Mouse (Mus musculus) embryonic facial prominence, embryonic 11.5 days (tissue): ENCODE measurements at regions not wholly inside any gene's neighbourhood (a gene's known extent, or its start where the extent isn't known, plus 50 kb on each side); places are given as distances from the start of the nearest gene placed in this dataset.

Source experiments
- ATAC-seq: fragments of 200-750 bp; cut with Nextera tagmentation; replicated peaks from 2 replicates; pipeline ENCODE4 v1.8.0; 2017; ENCODE audit warnings: low read depth; ENCODE audit not compliant: insufficient number of reproducible peaks, low FRiP score, low TSS enrichment
- DNase-seq: peaks from one replicate; pipeline ENCODE4 v3.0.0-alpha.2; 2015; ENCODE audit warnings: low spot score
- H3K27ac ChIP-seq: fragments of 300-500 bp; sonication (generic); replicated peaks from 2 replicates; pipeline ENCODE4 v1.5.1; 2014; ENCODE audit warnings: mild to moderate bottlenecking, low read depth, low read length, control low read depth
- H3K27me3 ChIP-seq: fragments of 300-500 bp; sonication (generic); 2 replicates; pipeline ENCODE4 v1.6.1; 2014; ENCODE audit warnings: mild to moderate bottlenecking, low read length, moderate library complexity, mixed read lengths; ENCODE audit not compliant: control insufficient read depth, insufficient read depth
- H3K36me3 ChIP-seq: fragments of 300-500 bp; sonication (generic); replicated peaks from 2 replicates; pipeline ENCODE4 v1.6.1; 2014; ENCODE audit warnings: low read depth, mild to moderate bottlenecking, low read length, moderate library complexity, mixed read lengths; ENCODE audit not compliant: control insufficient read depth, insufficient read depth
- H3K4me1 ChIP-seq: fragments of 300-500 bp; sonication (generic); 2 replicates; pipeline ENCODE4 v1.6.1; 2014; ENCODE audit warnings: low read length, mixed read lengths; ENCODE audit not compliant: control insufficient read depth, insufficient read depth
- H3K4me2 ChIP-seq: fragments of 300-500 bp; sonication (generic); 2 replicates; pipeline ENCODE4 v1.6.1; 2014; ENCODE audit warnings: low read depth, mild to moderate bottlenecking, control low read depth, low read length, moderate library complexity
- H3K4me3 ChIP-seq: fragments of 300-500 bp; sonication (generic); 2 replicates; pipeline ENCODE4 v1.5.1; 2014; ENCODE audit warnings: low read depth, low read length, control low read depth
- H3K9ac ChIP-seq: fragments of 300-500 bp; sonication (generic); replicated peaks from 2 replicates; pipeline ENCODE4 v1.6.1; 2014; ENCODE audit warnings: mild to moderate bottlenecking, control low read depth, low read length
- H3K9me3 ChIP-seq: fragments of 300-500 bp; sonication (generic); replicated peaks from 2 replicates; pipeline ENCODE4 v1.6.1; 2016; ENCODE audit warnings: mild to moderate bottlenecking, low read length, inconsistent platforms, mixed read lengths; ENCODE audit not compliant: control insufficient read depth
- WGBS: fragments of 180-500 bp; shearing (Covaris S2); extraction: QIAGEN DNeasy Blood & Tissue Kit; methylation state at CpG from one replicate; pipeline ENCODE4 v1.1.7; 2014; 5-methylcytosine and 5-hydroxymethylcytosine counted together

- Histone ChIP-seq H3K4me1 (no peaks in the 10 kb centered on the region), H3K27ac (no peak overlapping the region), H3K9me3 (no peaks in the 10 kb centered on the region), H3K36me3 (no peaks in the 10 kb centered on the region), H3K4me3 (no peak overlapping the region), H3K27me3 (no peaks in the 10 kb centered on the region), H3K9ac (no peak overlapping the region), H3K4me2 (no peak overlapping the region)
- ATAC-seq, result no peak
- DNase-seq, result no peak
Observed at GRCm38 (mm10) chr6:14129394-14129793, 258.1 kb upstream of the 2610001J05Rik start.

- Histone ChIP-seq H3K9me3 (no peaks in the 10 kb centered on the region), H3K27ac (no peak overlapping the region), H3K36me3 (no peaks in the 10 kb centered on the region), H3K27me3 (no peaks in the 10 kb centered on the region), H3K4me2 (no peak overlapping the region), H3K4me3 (no peak overlapping the region), H3K4me1 (no peaks in the 10 kb centered on the region), H3K9ac (no peak overlapping the region)
- ATAC-seq (no peak), DNase-seq (no peak)
- 83% methylated on average over 3 of the region's 3 CpGs for WGBS
Observed at GRCm38 (mm10) chr6:14122311-14122710, 251.0 kb upstream of the 2610001J05Rik start.

GRCm38 (mm10) chr6:14121479-14121878 is 250.2 kb upstream of the 2610001J05Rik start:
- Histone ChIP-seq H3K9ac (no peak overlapping the region), H3K4me1 (no peaks in the 10 kb centered on the region), H3K4me3 (no peak overlapping the region), H3K4me2 (no peak overlapping the region), H3K36me3 (no peaks in the 10 kb centered on the region), H3K27ac (no peak overlapping the region), H3K27me3 (no peaks in the 10 kb centered on the region), H3K9me3 (no peaks in the 10 kb centered on the region)
- WGBS, result 95% methylated on average over 5 of the region's 5 CpGs
- no peak for ATAC-seq
- DNase-seq, result no peak

- H3K9me3 ChIP-seq, result no peaks in the 10 kb centered on the region
- H3K4me2 ChIP-seq, result no peak overlapping the region
- H3K27ac ChIP-seq, result no peak overlapping the region
- no peaks in the 10 kb centered on the region for H3K27me3 ChIP-seq
- DNase-seq, result no peak
- 65% methylated on average over 1 of the region's 1 CpGs for WGBS
- ATAC-seq, result no peak
- no peak overlapping the region for H3K9ac ChIP-seq
- no peaks in the 10 kb centered on the region for H3K36me3 ChIP-seq
- no peaks in the 10 kb centered on the region for H3K4me1 ChIP-seq
- H3K4me3 ChIP-seq, result no peak overlapping the region
Observed at GRCm38 (mm10) chr6:14094907-14095306, 223.6 kb upstream of the 2610001J05Rik start.

GRCm38 (mm10) chr6:14081884-14082283 is 210.6 kb upstream of the 2610001J05Rik start:
- ATAC-seq, result no peak
- Histone ChIP-seq H3K9me3 (no peaks in the 10 kb centered on the region), H3K4me2 (no peak overlapping the region), H3K4me1 (no peaks in the 10 kb centered on the region), H3K27ac (no peak overlapping the region), H3K9ac (no peak overlapping the region), H3K27me3 (no peaks in the 10 kb centered on the region), H3K36me3 (no peaks in the 10 kb centered on the region), H3K4me3 (no peak overlapping the region)
- WGBS, result 71% methylated on average over 1 of the region's 1 CpGs
- DNase-seq, result no peak

GRCm38 (mm10) chr6:14063735-14064134 is 192.4 kb upstream of the 2610001J05Rik start:
- Histone ChIP-seq H3K4me2 (no peak overlapping the region), H3K4me3 (no peak overlapping the region), H3K27ac (no peak overlapping the region), H3K4me1 (no peaks in the 10 kb centered on the region), H3K36me3 (no peaks in the 10 kb centered on the region), H3K9ac (no peak overlapping the region), H3K27me3 (no peaks in the 10 kb centered on the region), H3K9me3 (no peaks in the 10 kb centered on the region)
- WGBS, result 65% methylated on average over 2 of the region's 2 CpGs
- ATAC-seq, result no peak
- DNase-seq, result no peak

- no peak overlapping the region for H3K4me3 ChIP-seq
- 88% methylated on average over 5 of the region's 5 CpGs for WGBS
- H3K9ac ChIP-seq, result no peak overlapping the region
- H3K4me1 ChIP-seq, result no peaks in the 10 kb centered on the region
- no peaks in the 10 kb centered on the region for H3K36me3 ChIP-seq
- no peaks in the 10 kb centered on the region for H3K9me3 ChIP-seq
- H3K27ac ChIP-seq, result no peak overlapping the region
- DNase-seq, result no peak
- ATAC-seq, result no peak
- H3K4me2 ChIP-seq, result no peak overlapping the region
- no peaks in the 10 kb centered on the region for H3K27me3 ChIP-seq
Observed at GRCm38 (mm10) chr6:14046560-14046959, 175.2 kb upstream of the 2610001J05Rik start.

GRCm38 (mm10) chr6:14044654-14045053 is 173.3 kb upstream of the 2610001J05Rik start:
- H3K27me3 ChIP-seq, result no peaks in the 10 kb centered on the region
- H3K36me3 ChIP-seq, result no peaks in the 10 kb centered on the region
- DNase-seq (no peak), ATAC-seq (no peak)
- H3K4me1 ChIP-seq, result no peaks in the 10 kb centered on the region
- no peak overlapping the region for H3K27ac ChIP-seq
- no peak overlapping the region for H3K4me2 ChIP-seq
- WGBS, result 81% methylated on average over 3 of the region's 3 CpGs
- H3K4me3 ChIP-seq, result no peak overlapping the region
- H3K9ac ChIP-seq, result no peak overlapping the region
- H3K9me3 ChIP-seq, result no peaks in the 10 kb centered on the region
